Mouse (Mus musculus): ENCODE results near the gene Slc25a39.

GRCm38 (mm10) chr11:102371926-102372685, 35.6 kb downstream of the Slc25a39 start:
- no peak for TF ChIP-seq CTCF (IDR thresholded peaks at IDR 0.05; ENCODE audit: insufficient read depth, low read depth, low read length)
- no peak for TF ChIP-seq POLR2A (IDR thresholded peaks at IDR 0.05; ENCODE audit: insufficient read depth, low read depth, low read length)

All from olfactory bulb, adult 2 months (tissue).